Mouse (Mus musculus): ENCODE results near the gene Sh3gl1.
A peak's percentile ranks its signal among the peaks of the same experiment; 100 is the strongest.

Sh3gl1 gene

DNA sequence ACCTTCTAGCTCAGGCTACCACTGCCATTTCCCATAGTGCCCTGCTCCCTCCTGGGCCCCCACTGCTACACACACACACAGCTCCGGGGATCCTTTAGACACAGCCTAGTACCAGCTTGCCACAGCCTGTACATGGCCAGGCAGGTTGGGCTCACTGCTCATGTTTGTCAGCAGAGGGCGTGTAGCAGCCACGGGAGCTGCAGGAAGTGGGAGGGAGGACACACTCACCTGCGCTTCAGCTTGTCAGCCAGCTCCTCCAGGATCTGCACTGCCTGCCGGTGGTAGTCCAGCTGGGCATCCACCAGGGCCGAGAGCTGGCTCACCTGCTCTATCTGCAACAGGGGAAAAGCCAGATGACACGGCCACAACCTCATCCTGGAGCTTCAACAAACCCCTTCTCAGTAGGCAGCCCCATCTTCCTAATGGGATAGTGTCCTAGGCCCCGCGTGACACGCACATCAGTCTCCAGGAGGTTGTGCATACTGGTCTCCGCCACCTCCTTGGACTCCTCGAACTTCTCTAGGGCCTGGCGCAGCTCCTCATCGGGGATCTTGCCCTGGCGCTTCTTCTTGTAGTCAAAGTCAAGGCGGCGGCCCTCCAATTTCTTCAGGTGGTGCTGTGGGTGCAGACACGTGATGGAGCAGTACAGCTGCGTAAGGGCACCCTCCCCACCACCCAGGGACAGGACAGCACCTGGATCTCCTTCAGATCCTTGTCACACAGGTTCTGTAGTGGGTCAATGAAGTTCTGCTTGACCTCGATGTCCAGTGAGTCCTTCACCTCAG is 17.9 kb downstream of the Sh3gl1 start:
- peak; percentile 64 for DNase-seq

- DNase-seq: no peak
Measured at GRCm38 (mm10) chr17:56017848-56018247, 18.6 kb downstream of the Sh3gl1 start.

- no peak for DNase-seq
Measured at GRCm38 (mm10) chr17:56016793-56017785, 19.3 kb downstream of the Sh3gl1 start.

GRCm38 (mm10) chr17:56016382-56016781 is 20.1 kb downstream of the Sh3gl1 start:
- DNase-seq: no peak

GRCm38 (mm10) chr17:56015293-56015692 is 21.1 kb downstream of the Sh3gl1 start:
- no peak for DNase-seq

DNA sequence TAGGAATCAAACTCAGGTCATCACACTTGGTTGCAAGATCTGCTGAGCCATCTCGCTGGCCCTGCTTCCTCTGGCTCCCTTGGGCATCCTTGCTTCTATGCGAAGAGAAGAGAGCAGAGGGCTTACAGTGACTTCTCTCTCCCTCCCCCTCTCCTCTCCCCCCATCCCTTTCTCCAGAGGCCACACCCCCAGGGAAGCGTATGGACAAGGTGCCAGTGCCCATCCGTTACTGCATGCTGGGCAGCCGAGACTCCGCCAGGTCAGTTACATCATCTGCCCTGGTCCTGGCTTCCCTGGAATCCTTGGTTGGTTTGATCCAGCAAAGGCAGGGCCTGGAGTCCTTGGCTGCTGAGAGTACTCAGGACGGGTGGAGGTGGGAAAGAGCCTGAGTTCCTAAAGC is 25.0 kb downstream of the Sh3gl1 start:
- DNase-seq: no peak

DNA sequence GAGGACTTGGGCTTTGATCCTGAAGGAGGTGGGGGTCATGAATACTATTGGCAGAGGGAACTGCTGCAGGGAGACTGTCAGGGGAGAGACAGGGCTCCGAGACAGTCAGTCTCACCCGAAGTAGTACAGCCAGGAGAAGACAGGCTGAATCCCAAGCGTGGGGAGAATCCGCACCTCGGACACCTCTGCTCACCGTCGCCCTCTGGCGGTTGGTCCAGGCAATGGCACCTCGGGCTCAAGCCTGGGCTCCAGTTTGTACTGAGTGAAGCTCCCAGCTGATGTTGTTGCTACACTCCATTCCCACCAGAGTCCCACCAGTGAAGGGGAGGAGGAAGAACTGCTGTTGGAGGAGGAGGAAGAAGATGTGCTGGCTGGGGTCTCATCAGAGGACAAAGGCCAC is 25.8 kb downstream of the Sh3gl1 start:
- peak; percentile 75 for DNase-seq

DNA sequence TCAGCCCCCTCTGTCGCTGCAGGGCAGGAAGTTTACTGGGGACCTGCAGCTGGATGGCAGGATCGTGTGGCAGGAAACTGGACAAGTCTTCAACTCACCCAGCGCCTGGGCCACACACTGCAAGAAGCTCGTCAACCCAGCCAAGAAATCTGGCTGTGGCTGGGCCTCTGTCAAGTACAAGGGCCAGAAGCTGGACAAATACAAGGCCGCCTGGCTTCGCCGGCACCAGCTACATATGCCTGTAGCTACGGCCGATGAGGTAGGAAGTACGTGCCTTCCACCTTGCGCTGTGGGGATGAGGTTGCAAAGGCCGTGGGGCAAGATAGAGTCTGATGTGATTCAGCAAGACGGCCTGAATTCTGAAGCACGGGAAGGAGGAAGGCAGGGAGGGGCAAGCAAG is 26.2 kb downstream of the Sh3gl1 start:
- no peak for DNase-seq

DNA sequence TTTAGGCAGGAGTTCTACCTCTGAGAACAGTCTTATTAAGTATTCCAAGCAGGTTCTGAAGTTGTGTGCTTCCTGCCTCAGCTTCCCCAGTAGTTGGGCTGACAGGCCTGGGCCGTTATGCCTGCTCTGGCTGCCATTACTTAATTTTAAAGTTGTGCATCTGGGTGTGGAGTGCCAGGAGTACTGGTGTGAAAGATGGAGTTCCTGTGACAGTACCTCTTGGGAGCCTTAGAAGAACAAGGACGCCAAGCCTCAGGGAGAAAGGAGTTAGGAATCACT is 26.5 kb downstream of the Sh3gl1 start:
- no peak for DNase-seq

- DNase-seq: peak; percentile 89
Measured at GRCm38 (mm10) chr17:56009088-56009961, 27.1 kb downstream of the Sh3gl1 start.

DNA sequence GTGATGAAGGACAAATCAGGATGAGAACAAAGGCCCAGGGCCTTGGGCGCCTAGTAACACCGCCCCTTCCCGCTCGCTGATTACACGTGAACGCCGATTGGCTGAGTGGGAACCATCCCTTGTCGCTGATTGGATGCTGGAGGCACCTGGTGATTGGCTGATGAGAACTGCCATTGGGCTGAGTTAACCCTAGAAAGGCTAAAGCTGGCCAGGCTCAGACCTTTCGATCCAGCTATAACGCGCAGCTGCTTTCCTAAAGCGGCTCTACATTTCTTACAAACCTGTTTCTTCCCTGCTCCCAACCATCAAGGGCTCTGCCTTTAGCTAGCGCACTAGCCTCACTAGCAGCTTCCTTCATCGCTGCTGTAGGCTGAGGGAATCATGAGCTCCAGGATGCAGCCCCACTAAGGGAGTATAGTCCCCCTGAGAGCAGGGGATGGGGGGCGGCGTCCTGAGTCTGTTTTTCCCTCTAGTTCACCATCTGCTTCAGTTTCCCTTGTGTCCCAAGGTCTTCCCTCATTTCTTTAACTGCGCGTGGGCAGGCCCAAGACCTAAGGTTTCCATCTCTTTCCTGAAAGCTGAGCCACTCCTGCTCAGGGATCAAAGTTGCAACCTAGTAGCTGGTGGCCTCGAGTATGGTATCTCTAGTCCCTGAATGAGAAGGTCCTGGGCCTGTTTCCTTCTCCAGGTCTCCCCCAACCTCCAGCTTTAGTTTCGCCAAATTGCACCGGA is 27.9 kb downstream of the Sh3gl1 start:
- peak; percentile 88 for DNase-seq

DNA sequence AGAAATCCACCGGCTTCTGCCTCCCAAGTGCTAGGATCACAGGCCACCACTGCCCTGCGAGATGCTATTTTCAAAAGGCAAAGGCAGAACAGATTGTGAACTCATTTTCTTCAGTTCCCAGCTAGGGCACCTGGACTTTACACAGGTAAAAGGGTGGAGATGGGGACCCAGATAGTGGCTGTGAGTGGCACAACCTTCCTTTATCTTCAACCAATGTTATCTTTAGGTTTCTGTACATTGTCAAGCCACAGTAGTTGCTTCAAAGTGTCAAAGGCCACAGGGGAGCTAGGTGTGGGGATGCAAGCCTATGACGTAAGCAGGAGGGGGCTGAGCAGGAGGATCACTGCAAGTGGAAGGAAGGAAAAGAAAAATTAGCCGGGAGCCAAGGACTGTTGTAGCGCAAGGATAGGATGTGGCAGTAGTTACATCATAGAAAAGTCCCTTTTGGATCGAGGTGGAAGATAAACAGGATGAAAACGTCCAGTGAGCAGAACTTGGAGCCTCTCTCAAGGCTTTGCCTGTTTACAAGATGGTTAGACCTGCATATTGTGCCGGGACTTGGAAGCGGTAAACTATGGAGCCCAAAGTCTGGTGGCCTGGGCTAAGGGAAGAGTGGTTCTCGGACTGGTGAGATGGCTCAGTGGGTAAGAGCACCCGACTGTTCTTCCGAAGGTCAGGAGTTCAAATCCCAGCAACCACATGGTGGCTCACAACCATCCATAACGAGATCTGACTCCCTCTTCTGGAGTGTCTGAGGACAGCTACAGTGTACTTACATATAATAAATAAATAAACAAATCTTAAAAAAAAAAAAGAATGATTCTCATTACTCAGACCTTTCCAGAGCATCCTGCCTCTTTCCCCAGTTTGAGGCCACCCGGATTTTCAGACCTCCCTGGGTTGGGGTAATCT is 28.7 kb downstream of the Sh3gl1 start:
- no peak for DNase-seq

DNA sequence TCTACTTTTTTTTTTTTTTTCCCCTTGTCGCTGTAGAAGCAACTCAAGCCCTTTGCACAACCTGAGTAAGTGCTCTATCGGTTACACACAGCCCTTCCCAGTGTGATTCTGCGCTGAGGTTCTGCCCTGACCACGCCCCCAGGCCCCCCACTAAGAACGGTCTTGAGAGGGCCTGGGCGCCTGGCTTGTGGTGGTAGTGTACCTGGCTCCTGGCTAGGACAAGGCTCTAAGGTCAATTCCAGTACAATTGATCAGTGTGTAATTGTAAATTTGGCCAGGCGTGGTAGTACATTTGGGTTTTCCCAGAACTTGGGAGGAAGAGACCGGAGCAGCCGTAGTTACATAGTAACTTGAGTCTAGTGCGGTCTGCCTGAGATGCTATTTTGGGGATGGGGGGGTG is 29.5 kb downstream of the Sh3gl1 start:
- no peak for DNase-seq

- DNase-seq: no peak
Measured at GRCm38 (mm10) chr17:56005415-56006061, 30.9 kb downstream of the Sh3gl1 start, which contains the start of the genes Stap2 and Mpnd. Stap2 (minus strand) TSS chr17:56005584. Mpnd (plus strand) TSS chr17:56005711.

- no peak for DNase-seq
Measured at GRCm38 (mm10) chr17:56003000-56003399, 33.4 kb downstream of the Sh3gl1 start.

- DNase-seq: peak; percentile 5
Measured at GRCm38 (mm10) chr17:55999794-56000499, 36.5 kb downstream of the Sh3gl1 start.

DNA sequence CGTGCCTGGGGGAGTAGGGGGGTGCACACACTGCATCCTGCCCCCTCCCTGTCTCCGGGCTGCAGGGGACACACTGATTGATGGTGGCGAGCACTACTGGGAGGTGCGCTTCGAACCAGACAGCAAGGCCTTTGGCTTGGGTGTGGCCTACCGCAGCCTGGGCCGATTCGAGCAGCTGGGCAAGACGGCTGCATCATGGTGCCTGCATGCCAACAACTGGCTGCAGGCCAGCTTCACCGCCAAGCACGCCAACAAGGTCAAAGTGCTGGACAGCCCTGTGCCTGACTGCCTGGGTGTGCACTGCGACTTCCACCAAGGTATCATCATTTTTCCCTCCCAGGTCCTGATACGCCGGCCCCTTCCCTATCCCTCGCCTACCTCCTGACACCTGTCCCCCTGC is 40.4 kb downstream of the Sh3gl1 start:
- DNase-seq: no peak

DNA sequence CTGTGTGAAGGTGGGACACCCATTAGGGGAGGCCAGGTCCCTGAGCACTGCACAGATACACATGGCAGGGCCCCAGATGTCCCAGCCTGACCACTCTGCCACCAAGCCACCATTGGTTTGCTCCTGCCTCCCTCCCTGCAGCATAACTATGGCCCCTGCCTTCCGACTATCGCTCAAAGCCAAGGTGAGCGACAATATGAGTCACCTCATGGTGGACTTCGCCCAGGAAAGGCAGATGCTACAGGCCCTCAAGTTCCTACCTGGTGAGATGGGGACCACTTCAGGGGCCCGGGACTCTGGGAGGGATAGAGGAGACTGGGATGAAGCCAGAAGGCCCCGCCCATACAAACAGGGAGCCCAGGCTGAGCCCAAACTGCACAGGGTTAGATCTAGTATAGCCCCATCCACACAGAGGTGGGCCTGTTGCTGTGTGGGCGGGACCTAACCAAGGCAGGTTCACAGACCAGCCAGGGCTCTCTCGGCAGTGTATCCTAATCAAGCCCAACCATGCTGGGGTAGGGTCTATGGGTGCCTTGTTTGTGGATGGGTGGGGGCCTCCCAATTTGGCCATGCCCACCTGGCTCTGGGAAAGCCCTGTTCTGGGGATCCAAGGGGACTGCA is 46.0 kb downstream of the Sh3gl1 start:
- no peak for DNase-seq
